Mouse (Mus musculus) cerebellum, postnatal 10 days (tissue): ENCODE data around the gene Gipc2.

Experiments used
- DNase-seq, 2 experiments: peaks; one replicate each; pipeline ENCODE4 v3.0.0; 2021; ENCODE audit warnings: mixed read lengths in 2 of 2

The Gipc2 gene

GRCm38 (mm10) chr3:152064166-152064565, 101.9 kb downstream of the Gipc2 start:
- DNase-seq = no peak

GRCm38 (mm10) chr3:152062806-152063205, 103.2 kb downstream of the Gipc2 start:
- no peak for DNase-seq

- no peak for DNase-seq
These were observed 104.9 kb downstream of the Gipc2 start for GRCm38 (mm10) chr3:152061145-152061544.

- DNase-seq = no peak
These were observed 107.8 kb downstream of the Gipc2 start for GRCm38 (mm10) chr3:152058235-152058634.

- DNase-seq = no peak
These were observed 111.8 kb downstream of the Gipc2 start for GRCm38 (mm10) chr3:152054260-152054659.

- DNase-seq = no peak
These were observed 114.1 kb downstream of the Gipc2 start for GRCm38 (mm10) chr3:152051959-152052358.

- no peak for DNase-seq
These were observed 118.1 kb downstream of the Gipc2 start for GRCm38 (mm10) chr3:152047914-152048313.

GRCm38 (mm10) chr3:152046895-152047294, 119.1 kb downstream of the Gipc2 start:
- no peak for DNase-seq
